26 mouse cellular contexts compared by ENCODE assay signal in the genomic region with DNA sequence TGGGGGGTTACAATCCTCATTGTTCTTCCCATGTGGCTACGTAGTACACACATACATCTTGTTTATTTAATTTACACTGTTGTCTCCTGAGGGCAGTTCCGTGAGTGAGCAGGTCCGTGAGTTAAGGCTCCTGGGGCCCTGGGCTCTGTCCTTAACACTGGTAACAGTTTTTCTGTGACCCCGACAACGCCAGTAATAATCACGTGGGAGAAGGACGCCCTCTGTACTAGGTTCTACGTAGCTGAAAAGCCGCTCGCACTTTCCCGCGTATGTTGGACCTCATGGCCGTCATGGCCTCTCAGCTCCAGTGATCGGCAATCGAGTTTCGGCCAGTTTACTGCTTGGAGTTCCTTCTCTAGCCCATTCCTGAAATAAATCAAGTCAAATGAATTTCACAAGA. TPM values are rescaled to one million over a fixed set of nuclear protein-coding genes. Genes with fewer than 3 reads are reported as not detected.
DNase-seq lines count a peak whose midpoint lies in the region; ATAC-seq and TF ChIP-seq lines count a peak whose summit lies in the region.
"Had no signal": no experiment of that assay in that cellular context is flagged by ENCODE, and none has a peak within 500 bp of the region (broad histone marks: within the 10 kb centered on the region; RNA-seq: fewer than 3 reads in every experiment).

No protein-coding gene starts in this region.

- no peak overlapping the region for H3K4me3 ChIP-seq in hindbrain, embryonic 12.5 days
- no peak overlapping the region for H3K4me3 ChIP-seq in hindbrain, embryonic 11.5 days (ENCODE audit: low read depth, low read length)
- peak overlapping the region; percentile 24 for H3K4me3 ChIP-seq in ES-Bruce4 (ENCODE audit: low read depth, low read length)
- H3K4me3 ChIP-seq in limb, embryonic 10.5 days: no peak overlapping the region
- H3K4me3 ChIP-seq: forebrain, embryonic 15.5 days; heart, embryonic 12.5 days; hindbrain, embryonic 13.5 days; intestine, embryonic 15.5 days had no signal

- no peak overlapping the region for H3K27ac ChIP-seq in hindbrain, embryonic 12.5 days
- no peak overlapping the region for H3K27ac ChIP-seq in hindbrain, embryonic 11.5 days (ENCODE audit: low read depth, low read length)
- H3K27ac ChIP-seq in ES-Bruce4 (ENCODE audit: insufficient read depth, low read length): peak overlapping the region; percentile 93
- peak overlapping the region; percentile 42 for H3K27ac ChIP-seq in limb, embryonic 10.5 days
- H3K27ac ChIP-seq: forebrain, embryonic 15.5 days; hindbrain, embryonic 13.5 days; intestine, embryonic 15.5 days; macrophage had no signal

- H3K9ac ChIP-seq in hindbrain, embryonic 12.5 days: no peak overlapping the region
- no peak overlapping the region for H3K9ac ChIP-seq in hindbrain, embryonic 11.5 days (ENCODE audit: low read depth, low read length)
- H3K9ac ChIP-seq in ES-Bruce4 (ENCODE audit: low read depth, poor library complexity, severe bottlenecking): peak overlapping the region; percentile 27
- H3K9ac ChIP-seq: forebrain, embryonic 15.5 days; heart, embryonic 12.5 days; hindbrain, embryonic 13.5 days; intestine, embryonic 15.5 days had no signal

- ATAC-seq in hindbrain, embryonic 12.5 days (ENCODE audit: low FRiP score): no peak
- ATAC-seq in hindbrain, embryonic 11.5 days (ENCODE audit: low FRiP score): no peak
- no peak for ATAC-seq in megakaryocyte, adult 5-6 weeks (ENCODE audit: poor library complexity, severe bottlenecking)
- ATAC-seq: CD4-positive, CD25-positive, alpha-beta regulatory T cell, adult 4 months; forebrain, embryonic 15.5 days had no signal

- H3K36me3 ChIP-seq in hindbrain, embryonic 12.5 days: no peaks in the 10 kb centered on the region
- H3K36me3 ChIP-seq in hindbrain, embryonic 11.5 days (ENCODE audit: control insufficient read depth, insufficient read depth, low read length): no peaks in the 10 kb centered on the region
- H3K36me3 ChIP-seq in ES-Bruce4 (ENCODE audit: control insufficient read depth, insufficient read depth, low read length, poor library complexity, severe bottlenecking): no peaks in the 10 kb centered on the region
- no peaks in the 10 kb centered on the region for H3K36me3 ChIP-seq in limb, embryonic 10.5 days
- H3K36me3 ChIP-seq: forebrain, embryonic 15.5 days; heart, embryonic 12.5 days; hindbrain, embryonic 13.5 days; intestine, embryonic 15.5 days had no signal

- WGBS in hindbrain, embryonic 12.5 days: 42% methylated on average over 16 of the region's 16 CpGs
- WGBS in hindbrain, embryonic 11.5 days: 51% methylated on average over 16 of the region's 16 CpGs
- 44% methylated on average over 16 of the region's 16 CpGs for WGBS in limb, embryonic 10.5 days

- TF ChIP-seq EP300 in ES-Bruce4 (IDR thresholded peaks at IDR 0.05; ENCODE audit: insufficient read depth, low read depth, low read length): no peak

- peak overlapping the region; percentile 17; the same call in 1 of the 2 replicates for H3K4me2 ChIP-seq in hindbrain, embryonic 12.5 days (replicated peaks)
- no peak overlapping the region for H3K4me2 ChIP-seq in hindbrain, embryonic 11.5 days (replicated peaks; ENCODE audit: low read depth, low read length)
- H3K4me2 ChIP-seq: forebrain, embryonic 15.5 days; heart, embryonic 12.5 days; hindbrain, embryonic 13.5 days; intestine, embryonic 15.5 days; midbrain, embryonic 11.5 days had no signal

- peaks cover 5% of the 10 kb centered on the region; the same call in 1 of the 2 replicates for H3K27me3 ChIP-seq in hindbrain, embryonic 12.5 days
- H3K27me3 ChIP-seq in hindbrain, embryonic 11.5 days (ENCODE audit: control insufficient read depth, insufficient read depth, low read length): no peaks in the 10 kb centered on the region
- no peaks in the 10 kb centered on the region for H3K27me3 ChIP-seq in ES-Bruce4 (ENCODE audit: control insufficient read depth, insufficient read depth, low read length, poor library complexity, severe bottlenecking)
- no peaks in the 10 kb centered on the region for H3K27me3 ChIP-seq in limb, embryonic 10.5 days (ENCODE audit: low read depth, poor library complexity, severe bottlenecking)
- H3K27me3 ChIP-seq: forebrain, embryonic 15.5 days; intestine, embryonic 15.5 days had no signal

- DNase-seq in hindbrain, embryonic 11.5 days (ENCODE audit: low spot score): no peak
- peak; percentile 58 for DNase-seq in ZHBTc4 (ENCODE audit: low read depth, low spot score)
- no peak for DNase-seq in limb, embryonic 10.5 days (ENCODE audit: low spot score)
- DNase-seq in left cerebral cortex, postnatal 36 days (ENCODE audit: low spot score in 2 of 2): no peak
- no peak for DNase-seq in retina, embryonic 14.5 days (ENCODE audit: low spot score)
- DNase-seq: adrenal gland, postnatal 36 days; cerebellum, adult 9-10 months; gastrocnemius, postnatal 10 days; heart, adult 11 months; heart, postnatal 10 days; kidney, adult 9 months; layer of hippocampus, adult 9-11 months; right cerebral cortex, adult 18-20 months; right cerebral cortex, postnatal 4 days; thymus, postnatal 25 days had no signal

- H3K4me1 ChIP-seq in hindbrain, embryonic 12.5 days: 0 out of 2 replicates have a peak, but pooled peaks cover 4% of the 10 kb centered on the region
- no peaks in the 10 kb centered on the region for H3K4me1 ChIP-seq in hindbrain, embryonic 11.5 days (replicated peaks; ENCODE audit: control insufficient read depth, insufficient read depth, low read length)
- peaks cover 1% of the 10 kb centered on the region for H3K4me1 ChIP-seq in ES-Bruce4 (ENCODE audit: control insufficient read depth, insufficient read depth, low read length)
- peaks cover 11% of the 10 kb centered on the region; the same call in 1 of the 2 replicates for H3K4me1 ChIP-seq in limb, embryonic 10.5 days
- H3K4me1 ChIP-seq: forebrain, embryonic 15.5 days; heart, embryonic 12.5 days; intestine, embryonic 15.5 days had no signal

- no peak for TF ChIP-seq CTCF in ES-Bruce4 (IDR thresholded peaks at IDR 0.05; ENCODE audit: low read depth, low read length)

- TF ChIP-seq POLR2A in ES-Bruce4 (IDR thresholded peaks at IDR 0.05; ENCODE audit: insufficient read depth, low read length): no peak

- no peaks in the 10 kb centered on the region; the same call in 1 of the 2 replicates for H3K9me3 ChIP-seq in hindbrain, embryonic 12.5 days (replicated peaks)
- H3K9me3 ChIP-seq in hindbrain, embryonic 11.5 days (ENCODE audit: control insufficient read depth, low read length): no peaks in the 10 kb centered on the region
- no peaks in the 10 kb centered on the region for H3K9me3 ChIP-seq in ES-Bruce4 (replicated peaks; ENCODE audit: control insufficient read depth, insufficient read depth, low read length, poor library complexity, severe bottlenecking)
- H3K9me3 ChIP-seq in limb, embryonic 10.5 days (replicated peaks): no peaks in the 10 kb centered on the region
- H3K9me3 ChIP-seq: forebrain, embryonic 15.5 days; heart, embryonic 12.5 days; hindbrain, embryonic 13.5 days; intestine, embryonic 15.5 days had no signal

- intact Hi-C loops in left cerebral cortex, postnatal 36 days (cut with DNase I): no loop called here

RNA-seq across cellular contexts. Expression of gene Tcf7l1, which starts 6.4 kb away (rescaled TPM):
- 24.2 and 24.7 TPM in 2 replicates for polyA plus RNA-seq in hindbrain, embryonic 12.5 days (2016; fragmentation: Nextera tagmentation; extraction: Ambion mirVana)
- polyA plus RNA-seq in hindbrain, embryonic 11.5 days (2014; fragmentation: Nextera tagmentation; extraction: Ambion mirVana): 15.2 and 17.0 TPM in 2 replicates
- 84.8 and 93.4 TPM in 2 replicates for polyA plus RNA-seq in ES-Bruce4 (2011; ENCODE audit: insufficient read depth, insufficient read length, low read depth, missing spikeins)
- polyA plus RNA-seq in limb, embryonic 10.5 days (2016; fragmentation: Nextera tagmentation; extraction: Ambion mirVana): 36.3 and 40.0 TPM in 2 replicates
- 1 to 10 TPM; 3.5 to 3.7 TPM for total RNA-seq in left cerebral cortex, postnatal 36 days (2021)
- total RNA-seq in megakaryocyte, adult 5-6 weeks (2015): 0.25 TPM in 1 of 2 replicates, not detected in the other
- not detected in 2 replicates for total RNA-seq in megakaryocyte, adult 5-6 weeks (2017)
- total RNA-seq: common myeloid progenitor, adult 5-6 weeks had no signal
- polyA plus RNA-seq: macrophage had no signal

Comparison
In these comparisons a context has a peak if more than half of its experiments do, and no peak if none do; other contexts are left out.
1. H3K27ac ChIP-seq: peak in ES-Bruce4 (single experiment) and limb, embryonic 10.5 days (single experiment); none in hindbrain, embryonic 12.5 days (single experiment) and hindbrain, embryonic 11.5 days (single experiment).